Mouse (Mus musculus) inflammation-experienced regulatory T-cells, adult 6 months (primary cell): ENCODE data around the gene Trpc7. TPM values are rescaled to one million over a fixed set of nuclear protein-coding genes. Genes with fewer than 3 reads are reported as not detected.

Source experiments
- ATAC-seq: one replicate; pipeline ENCODE4 v1.8.0; 2017
- polyA plus RNA-seq, 3 experiments: library from polyadenylated mRNA; unstranded; fragments of 100-300 nt; shearing (Covaris generic); gene quantifications; one replicate each; pipeline ENCODE4 v1.2.1; 2017

Trpc7 gene
- polyA plus RNA-seq, 3 experiments from 2014 or later = not detected

DNA sequence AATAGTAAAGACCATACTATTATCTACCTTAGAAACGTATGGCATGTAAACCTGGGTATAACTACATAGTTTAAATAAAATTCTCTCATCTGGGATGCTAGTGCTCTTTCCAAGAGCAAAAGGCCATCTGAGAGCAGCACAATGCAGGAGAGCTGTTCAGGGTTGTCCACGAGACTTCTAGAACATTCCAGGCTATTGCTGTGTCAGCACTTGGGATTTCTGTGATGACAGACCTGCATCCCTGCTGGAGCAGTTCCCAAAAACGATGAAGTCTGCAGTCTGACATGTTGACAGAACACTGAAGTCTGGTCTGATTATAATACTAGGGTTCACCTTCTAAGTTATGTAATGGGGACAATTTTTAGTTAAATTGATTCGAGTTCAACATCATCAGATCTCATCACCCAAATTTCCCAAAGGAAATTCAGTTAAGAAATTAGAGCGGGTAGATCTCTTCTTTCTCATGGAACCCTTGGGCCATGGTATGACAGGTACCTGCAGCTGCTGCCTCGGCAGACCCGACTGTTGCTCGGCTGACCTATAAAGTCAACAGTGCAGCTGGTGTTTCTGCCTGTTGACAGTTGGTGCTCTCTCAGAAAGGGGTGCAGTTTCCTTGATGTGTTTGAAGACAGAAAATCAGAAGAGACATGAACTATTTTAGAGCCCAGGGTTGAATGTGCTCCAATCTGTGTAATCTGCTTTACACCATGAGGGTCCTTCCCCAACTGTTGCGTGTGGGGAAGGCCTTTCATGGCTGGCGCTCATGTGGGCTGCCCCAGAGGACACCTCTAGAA is 148.9 kb downstream of the Trpc7 start:
- no peak for ATAC-seq

DNA sequence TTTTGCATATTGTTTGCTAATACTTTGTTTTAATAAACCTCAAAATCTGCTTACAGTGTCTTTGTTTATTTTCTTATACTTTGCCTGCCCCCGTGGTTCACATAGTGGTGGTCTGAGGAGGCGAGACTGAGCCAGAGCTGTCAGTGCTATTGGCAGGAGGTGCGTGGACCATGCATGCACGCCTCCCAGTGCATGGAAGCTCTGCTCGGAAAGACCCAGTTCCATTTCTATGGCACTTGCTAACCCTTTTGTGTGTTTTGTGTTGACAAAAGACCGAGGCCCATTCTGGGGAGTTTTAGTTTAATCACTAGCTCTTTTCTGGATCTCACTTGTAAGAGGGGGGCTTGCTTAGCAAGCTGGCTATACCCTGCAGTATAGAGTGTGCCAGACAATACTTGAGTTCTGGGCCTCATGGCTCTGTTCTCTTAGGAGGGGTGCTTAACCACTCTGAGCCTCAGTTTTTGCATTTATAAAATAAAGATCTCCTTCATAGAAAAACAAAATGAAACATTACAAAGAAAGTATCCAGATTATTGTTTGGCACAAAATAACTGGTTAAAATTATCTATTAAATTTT is 153.4 kb downstream of the Trpc7 start:
- no peak for ATAC-seq

DNA sequence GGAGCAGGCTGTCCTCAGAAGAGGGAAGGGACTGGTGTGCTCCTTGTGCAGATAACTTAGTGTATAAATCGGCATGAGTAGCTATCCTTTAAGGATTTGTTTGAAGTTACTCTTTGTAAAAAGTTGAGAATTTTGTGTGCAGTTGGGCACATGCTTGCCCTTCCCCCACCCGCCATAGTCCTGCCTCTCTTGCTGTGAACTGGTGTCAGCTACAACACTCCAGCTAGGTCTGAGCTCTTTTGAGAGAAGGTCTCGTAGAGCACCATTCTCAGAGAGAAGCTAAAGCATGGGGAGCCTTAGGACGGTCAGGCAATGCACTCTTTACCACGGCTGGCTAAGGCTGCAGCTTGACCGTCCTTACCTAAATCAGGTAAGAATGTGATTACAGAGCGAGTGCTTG is 154.1 kb downstream of the Trpc7 start:
- no peak for ATAC-seq

DNA sequence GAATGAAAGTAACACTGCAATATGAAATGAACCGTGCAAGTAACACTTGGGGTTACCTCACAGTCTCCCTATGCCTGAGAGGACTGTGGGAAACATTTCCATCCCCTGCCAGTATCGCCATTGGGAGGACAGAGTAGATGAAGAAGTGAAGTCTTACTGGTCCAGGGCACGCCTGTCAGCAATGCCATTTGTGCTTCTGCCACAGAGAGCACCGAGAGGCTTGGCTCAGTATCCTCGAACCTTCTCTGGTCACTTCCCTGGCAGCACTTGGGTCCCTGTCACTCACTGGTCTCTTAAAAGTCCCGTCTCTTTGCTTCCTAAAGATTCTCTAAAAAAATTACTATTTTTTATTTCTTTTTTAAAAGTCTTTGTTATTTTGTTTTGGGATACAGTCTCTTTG is 155.3 kb downstream of the Trpc7 start:
- no peak for ATAC-seq

DNA sequence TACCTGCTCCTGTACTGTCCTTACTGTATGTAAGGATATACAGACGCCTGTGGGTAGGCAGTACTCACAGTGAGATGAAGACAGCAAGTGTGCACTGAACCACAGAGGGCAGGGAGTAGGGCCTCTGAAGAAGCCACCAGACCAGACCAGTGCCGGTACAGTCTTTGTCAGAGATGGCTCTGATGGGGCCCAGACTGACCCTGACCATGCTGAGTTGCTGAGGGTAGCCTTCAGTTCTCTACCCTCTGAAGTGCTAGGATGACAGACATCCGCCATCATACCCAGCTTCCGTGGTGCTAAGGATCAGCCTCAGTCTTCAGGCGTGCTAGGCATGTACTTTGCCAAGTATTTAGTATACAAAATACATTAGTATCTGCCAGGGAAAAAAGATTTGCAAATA is 156.2 kb downstream of the Trpc7 start:
- ATAC-seq = no peak

DNA sequence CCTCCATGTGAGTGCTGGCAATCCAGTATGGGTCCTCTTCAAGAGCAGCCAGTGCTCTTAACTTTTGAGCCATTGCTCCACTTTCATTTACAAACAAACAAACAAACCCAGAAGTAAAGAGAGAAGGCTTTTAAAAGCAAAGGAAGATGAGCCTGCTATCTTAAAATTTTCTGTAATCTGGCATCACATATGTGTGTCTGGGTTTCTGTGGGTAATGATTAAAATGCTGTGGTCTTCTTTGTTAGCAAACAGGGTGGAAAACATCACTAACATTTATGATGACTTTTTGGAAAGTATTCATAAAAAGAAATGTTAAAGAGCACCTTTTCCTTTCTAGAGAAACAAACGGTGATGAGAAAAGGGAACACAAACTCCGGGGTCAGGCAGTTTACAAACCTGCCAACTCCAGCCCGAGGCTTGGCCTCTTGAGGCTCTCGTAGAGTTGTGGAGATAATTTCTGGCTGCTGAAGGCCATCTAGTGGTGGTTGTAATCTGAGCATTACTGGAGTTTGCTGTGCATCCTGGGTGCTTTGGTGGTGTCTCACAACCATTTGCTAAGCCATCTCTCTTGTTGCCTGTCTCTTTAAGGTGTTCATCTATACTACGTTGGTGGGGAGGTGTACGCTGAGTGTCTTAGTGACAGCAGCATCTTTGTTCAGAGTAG is 160.4 kb downstream of the Trpc7 start:
- no peak for ATAC-seq

DNA sequence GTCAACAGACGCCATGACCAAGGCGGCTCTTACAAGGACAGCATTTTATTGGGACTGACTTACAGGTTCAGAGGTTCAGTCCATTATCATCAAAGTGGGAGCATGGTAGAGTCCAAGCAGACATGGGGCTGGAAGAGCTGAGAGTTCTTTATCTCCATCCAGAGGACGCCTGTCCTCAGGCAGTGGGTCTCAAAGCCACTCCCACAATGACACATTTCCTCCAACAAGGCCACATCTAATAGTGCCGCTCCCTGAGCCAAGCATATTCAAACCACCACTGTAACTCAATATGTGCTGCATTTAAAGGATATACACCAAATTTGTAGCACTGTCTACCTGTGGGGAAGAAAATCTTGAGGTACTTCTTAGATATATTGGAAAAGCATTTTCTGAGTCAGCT is 161.2 kb downstream of the Trpc7 start:
- no peak for ATAC-seq

DNA sequence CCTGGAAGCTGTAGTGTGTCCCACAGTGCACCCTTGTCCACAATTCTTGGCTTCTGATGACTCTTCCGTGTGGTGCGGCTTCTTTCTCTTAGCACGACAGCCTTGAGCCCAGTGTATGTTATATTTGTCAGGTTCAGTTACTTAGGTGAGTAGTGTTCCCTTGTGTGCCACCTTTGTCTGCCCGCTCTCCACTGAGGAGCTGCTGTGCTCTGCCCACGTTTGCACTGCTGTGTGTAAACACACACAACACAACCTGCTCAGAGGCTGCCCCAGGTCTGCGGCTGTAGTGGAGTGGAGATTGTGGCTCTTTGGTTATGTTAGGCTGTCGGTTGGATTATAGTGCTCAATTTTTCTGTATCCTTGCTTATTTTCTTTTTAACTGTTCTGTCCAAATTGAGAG is 166.7 kb downstream of the Trpc7 start:
- ATAC-seq = no peak

DNA sequence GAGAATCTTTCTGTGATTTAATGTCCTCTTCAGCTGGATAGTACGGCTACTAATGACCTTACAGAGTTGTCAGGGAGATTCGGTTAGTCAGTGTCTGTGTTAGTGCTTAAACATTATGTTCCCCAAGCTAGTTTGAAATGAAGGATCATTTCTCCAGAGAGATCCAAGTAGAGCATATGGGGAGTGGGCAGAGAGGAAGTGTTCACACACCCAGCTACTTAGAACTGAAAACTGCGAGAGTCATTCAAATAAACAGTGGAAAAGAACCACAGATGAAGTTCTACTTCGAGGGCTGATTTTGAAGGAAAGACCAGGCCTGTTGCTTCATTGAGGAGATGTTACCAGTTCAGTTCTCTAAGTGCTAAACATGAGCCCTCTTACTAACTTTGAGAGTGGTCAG is 169.2 kb downstream of the Trpc7 start:
- ATAC-seq = no peak

Other genes starting within 250 kb of the Trpc7 start
- 10 to 100 TPM in 2 of 3 experiments, 1 to 10 TPM in 1; 7.3 to 10.6 (median 10.5) TPM for gene Smad5, start 193.0 kb downstream of the Trpc7 start, polyA plus RNA-seq
- gene Gm45623, start 142.2 kb downstream of the Trpc7 start, polyA plus RNA-seq = not detected